Mouse (Mus musculus): ENCODE measurements around the gene Stard13.

- TF ChIP-seq CTCF (IDR thresholded peaks at IDR 0.05; ENCODE audit: low read depth, low read length) (no peak), POLR2A (IDR thresholded peaks at IDR 0.05; ENCODE audit: borderline replicate concordance, low read depth, low read length) (no peak)
These were observed 98.4 kb downstream of the Stard13 start for GRCm38 (mm10) chr5:151135078-151135826.
